Mouse (Mus musculus): ENCODE measurements around the gene Plcd1.

Plcd1 gene

GRCm38 (mm10) chr9:119093419-119094295, at the start of gene Plcd1:
Plcd1 (minus strand) TSS chr9:119093502.
- peak; percentile 75 for DNase-seq (ENCODE audit: low read depth)

GRCm38 (mm10) chr9:119142066-119142465, 48.8 kb upstream of the Plcd1 start:
- DNase-seq (ENCODE audit: low read depth): no peak

- no peak for DNase-seq (ENCODE audit: low read depth)
These were observed 45.5 kb upstream of the Plcd1 start for GRCm38 (mm10) chr9:119138836-119139235.

- no peak for DNase-seq (ENCODE audit: low read depth)
These were observed 37.4 kb upstream of the Plcd1 start for GRCm38 (mm10) chr9:119130692-119131091.

- DNase-seq (ENCODE audit: low read depth): no peak
These were observed 35.3 kb upstream of the Plcd1 start for GRCm38 (mm10) chr9:119128436-119129181.

- DNase-seq (ENCODE audit: low read depth): no peak
These were observed 29.5 kb upstream of the Plcd1 start for GRCm38 (mm10) chr9:119122596-119123369.

- no peak for DNase-seq (ENCODE audit: low read depth)
These were observed 26.9 kb upstream of the Plcd1 start for GRCm38 (mm10) chr9:119120168-119120560.

GRCm38 (mm10) chr9:119119409-119120167, 26.3 kb upstream of the Plcd1 start:
- no peak for DNase-seq (ENCODE audit: low read depth)

GRCm38 (mm10) chr9:119114911-119115310, 21.6 kb upstream of the Plcd1 start:
- DNase-seq (ENCODE audit: low read depth): no peak

GRCm38 (mm10) chr9:119110640-119111039, 17.3 kb upstream of the Plcd1 start:
- no peak for DNase-seq (ENCODE audit: low read depth)

GRCm38 (mm10) chr9:119109685-119110353, 16.5 kb upstream of the Plcd1 start:
- no peak for DNase-seq (ENCODE audit: low read depth)

- peak; percentile 55 for DNase-seq (ENCODE audit: low read depth)
These were observed 14.3 kb upstream of the Plcd1 start for GRCm38 (mm10) chr9:119107566-119107965.

- DNase-seq (ENCODE audit: low read depth): no peak
These were observed 9.4 kb upstream of the Plcd1 start for GRCm38 (mm10) chr9:119102783-119103113.

- DNase-seq (ENCODE audit: low read depth): peak; percentile 95
These were observed 8.9 kb upstream of the Plcd1 start, which contains the start of gene Dlec1 for GRCm38 (mm10) chr9:119101992-119102782. Dlec1 (plus strand) TSS chr9:119102478.

- DNase-seq (ENCODE audit: low read depth): peak; percentile 67
These were observed 7.0 kb upstream of the Plcd1 start for GRCm38 (mm10) chr9:119100177-119100898.

GRCm38 (mm10) chr9:119094462-119095109, 1.3 kb upstream of the Plcd1 start:
- peak; percentile 49 for DNase-seq (ENCODE audit: low read depth)

GRCm38 (mm10) chr9:119092473-119093418, 556 bp downstream of the Plcd1 start:
- DNase-seq (ENCODE audit: low read depth): peak; percentile 69

Data from induced T-regulatory cell, adult 2 months (primary cell).